Mouse (Mus musculus): ENCODE data around the gene D130043K22Rik.

Gene D130043K22Rik

GRCm38 (mm10) chr13:24831353-24832130 is 13.4 kb upstream of the D130043K22Rik start, which contains the start of the genes Acot13 and Tdp2:
Gene Acot13, minus strand, starts transcription at chr13:24831540.
Gene Tdp2, plus strand, starts transcription at chr13:24831679.
- in situ Hi-C loops (cut with MboI, MseI): no loop called here

- in situ Hi-C loops (cut with MboI, MseI): no loop called here
Measured at GRCm38 (mm10) chr13:24832131-24832810, 12.7 kb upstream of the D130043K22Rik start.

- in situ Hi-C loops (cut with MboI, MseI): no loop called here
Measured at GRCm38 (mm10) chr13:24832811-24833155, 12.2 kb upstream of the D130043K22Rik start.

- in situ Hi-C loops (cut with MboI, MseI): loop anchor here (5.0 kb wide), 1 partner anchor 105 kb away; the partner anchor contains the start of gene Gpld1
Measured at GRCm38 (mm10) chr13:24837765-24838164, 7.2 kb upstream of the D130043K22Rik start.

GRCm38 (mm10) chr13:24839831-24840230 is 5.1 kb upstream of the D130043K22Rik start:
- in situ Hi-C loops (cut with MboI, MseI): loop anchor here (5.0 kb wide), 1 partner anchor 102 kb away; the partner anchor contains the start of gene Gpld1

- in situ Hi-C loops (cut with MboI, MseI): no loop called here
Measured at GRCm38 (mm10) chr13:24841702-24842101, 3.2 kb upstream of the D130043K22Rik start.

- in situ Hi-C loops (cut with MboI, MseI): no loop called here
Measured at GRCm38 (mm10) chr13:24849318-24849717, 4.4 kb downstream of the D130043K22Rik start.

- in situ Hi-C loops (cut with MboI, MseI): no loop called here
Measured at GRCm38 (mm10) chr13:24851989-24852388, 7.1 kb downstream of the D130043K22Rik start.

GRCm38 (mm10) chr13:24852570-24852969 is 7.6 kb downstream of the D130043K22Rik start:
- in situ Hi-C loops (cut with MboI, MseI): no loop called here

- in situ Hi-C loops (cut with MboI, MseI): no loop called here
Measured at GRCm38 (mm10) chr13:24859115-24859514, 14.2 kb downstream of the D130043K22Rik start.

- in situ Hi-C loops (cut with MboI, MseI): no loop called here
Measured at GRCm38 (mm10) chr13:24861084-24861483, 16.1 kb downstream of the D130043K22Rik start.

- in situ Hi-C loops (cut with MboI, MseI): no loop called here
Measured at GRCm38 (mm10) chr13:24862021-24862420, 17.1 kb downstream of the D130043K22Rik start.

GRCm38 (mm10) chr13:24862520-24862919 is 17.6 kb downstream of the D130043K22Rik start:
- in situ Hi-C loops (cut with MboI, MseI): no loop called here

GRCm38 (mm10) chr13:24866430-24867402 is 21.8 kb downstream of the D130043K22Rik start:
- in situ Hi-C loops (cut with MboI, MseI): no loop called here

- in situ Hi-C loops (cut with MboI, MseI): no loop called here
Measured at GRCm38 (mm10) chr13:24867789-24868188, 22.9 kb downstream of the D130043K22Rik start.

- in situ Hi-C loops (cut with MboI, MseI): no loop called here
Measured at GRCm38 (mm10) chr13:24868233-24868632, 23.3 kb downstream of the D130043K22Rik start.

- in situ Hi-C loops (cut with MboI, MseI): loop anchor here (25.0 kb wide), 1 partner anchor 692 kb away; no protein-coding TSS in a partner anchor
Measured at GRCm38 (mm10) chr13:24879359-24880040, 34.6 kb downstream of the D130043K22Rik start.

- in situ Hi-C loops (cut with MboI, MseI): loop anchor here (25.0 kb wide), 1 partner anchor 693 kb away; no protein-coding TSS in a partner anchor
Measured at GRCm38 (mm10) chr13:24880208-24880607, 35.3 kb downstream of the D130043K22Rik start.

- in situ Hi-C loops (cut with MboI, MseI): loop anchor here (25.0 kb wide), 1 partner anchor 693 kb away; no protein-coding TSS in a partner anchor
Measured at GRCm38 (mm10) chr13:24880704-24881103, 35.8 kb downstream of the D130043K22Rik start.

- in situ Hi-C loops (cut with MboI, MseI): loop anchor here (25.0 kb wide), 1 partner anchor 695 kb away; no protein-coding TSS in a partner anchor
Measured at GRCm38 (mm10) chr13:24882411-24882810, 37.5 kb downstream of the D130043K22Rik start.

Measured in regulatory T cell (primary cell).